Mouse (Mus musculus): ENCODE measurements around the gene Mrvi1.

The Mrvi1 gene

GRCm38 (mm10) chr7:110982053-110982705 is at the start of gene Mrvi1:
Gene Mrvi1, minus strand, starts transcription at chr7:110982461.
- peak; percentile 31 to 60 for DNase-seq

GRCm38 (mm10) chr7:111029046-111029553 is 46.8 kb upstream of the Mrvi1 start:
- DNase-seq = no peak

GRCm38 (mm10) chr7:111028281-111029045 is 46.2 kb upstream of the Mrvi1 start, which contains the start of gene Ctr9:
Gene Ctr9, plus strand, starts transcription at chr7:111028951.
- DNase-seq = peak; percentile 91 to 93

- DNase-seq = no peak
These were observed 42.7 kb upstream of the Mrvi1 start for GRCm38 (mm10) chr7:111024912-111025311.

- DNase-seq = peak; percentile 31 to 49
These were observed 41.9 kb upstream of the Mrvi1 start for GRCm38 (mm10) chr7:111024068-111024594.

- no peak for DNase-seq
These were observed 38.6 kb upstream of the Mrvi1 start for GRCm38 (mm10) chr7:111020814-111021213.

- DNase-seq = no peak
These were observed 34.7 kb upstream of the Mrvi1 start for GRCm38 (mm10) chr7:111016921-111017320.

- no peak for DNase-seq
These were observed 33.5 kb upstream of the Mrvi1 start for GRCm38 (mm10) chr7:111015731-111016130.

GRCm38 (mm10) chr7:111014893-111015292 is 32.6 kb upstream of the Mrvi1 start:
- peak; percentile 80 to 87 for DNase-seq

GRCm38 (mm10) chr7:111014039-111014605 is 31.9 kb upstream of the Mrvi1 start:
- DNase-seq = no peak

- DNase-seq = no peak
These were observed 22.0 kb upstream of the Mrvi1 start for GRCm38 (mm10) chr7:111004136-111004840.

- DNase-seq = no peak
These were observed 16.9 kb upstream of the Mrvi1 start for GRCm38 (mm10) chr7:110998887-110999827.

GRCm38 (mm10) chr7:110991221-110991494 is 8.9 kb upstream of the Mrvi1 start:
- DNase-seq = no peak

GRCm38 (mm10) chr7:110990356-110991220 is 8.3 kb upstream of the Mrvi1 start:
- no peak for DNase-seq

- no peak for DNase-seq
These were observed 7.1 kb upstream of the Mrvi1 start for GRCm38 (mm10) chr7:110989286-110989879.

GRCm38 (mm10) chr7:110988081-110988480 is 5.8 kb upstream of the Mrvi1 start:
- no peak for DNase-seq

GRCm38 (mm10) chr7:110985581-110986265 is 3.5 kb upstream of the Mrvi1 start:
- DNase-seq = peak in 1 of 2 experiments; percentile 24

GRCm38 (mm10) chr7:110983621-110984020 is 1.4 kb upstream of the Mrvi1 start:
- DNase-seq = peak in 1 of 2 experiments; percentile 11

GRCm38 (mm10) chr7:110982764-110983163 is 503 bp upstream of the Mrvi1 start:
- peak; percentile 32 to 54 for DNase-seq

GRCm38 (mm10) chr7:110981036-110981435 is 1.2 kb downstream of the Mrvi1 start:
- peak; percentile 12 to 14 for DNase-seq
